Mouse (Mus musculus) frontal cortex, postnatal 14 days (tissue): Measurements from ENCODE around the gene Tmbim6.
A peak's percentile ranks its signal among the peaks of the same experiment; 100 is the strongest.
"Not testable (repeated sequence)": the region's sequence is repeated elsewhere in the genome, so short reads cannot be mapped to it uniquely, and the experiment has no call there.

Experiments
- DNase-seq, 2 experiments: peaks; one replicate each; pipeline ENCODE4 v3.0.0; 2022; ENCODE audit warnings: low spot score in 2 of 2

Gene Tmbim6

GRCm38 (mm10) chr15:99384071-99384470 lies 8.6 kb upstream of the Tmbim6 start:
- DNase-seq, result no peak

GRCm38 (mm10) chr15:99386110-99386509 lies 6.6 kb upstream of the Tmbim6 start:
- DNase-seq, result not testable (repeated sequence)

GRCm38 (mm10) chr15:99386796-99387195 lies 5.9 kb upstream of the Tmbim6 start:
- DNase-seq, result no peak

- no peak for DNase-seq
Measured at GRCm38 (mm10) chr15:99387976-99388375, 4.7 kb upstream of the Tmbim6 start.

GRCm38 (mm10) chr15:99390472-99391401 lies 1.9 kb upstream of the Tmbim6 start:
- no peak for DNase-seq

GRCm38 (mm10) chr15:99391975-99392374 lies 707 bp upstream of the Tmbim6 start:
- DNase-seq, result no peak

- no peak for DNase-seq
Measured at GRCm38 (mm10) chr15:99393386-99394252, 937 bp downstream of the Tmbim6 start.

GRCm38 (mm10) chr15:99396462-99396861 lies 3.8 kb downstream of the Tmbim6 start:
- DNase-seq, result no peak

GRCm38 (mm10) chr15:99396875-99397274 lies 4.2 kb downstream of the Tmbim6 start:
- DNase-seq, result no peak

- DNase-seq, result no peak
Measured at GRCm38 (mm10) chr15:99397622-99398021, 4.9 kb downstream of the Tmbim6 start.

GRCm38 (mm10) chr15:99399503-99400245 lies 7.0 kb downstream of the Tmbim6 start:
- DNase-seq, result no peak

GRCm38 (mm10) chr15:99400602-99401001 lies 7.9 kb downstream of the Tmbim6 start:
- DNase-seq, result no peak

GRCm38 (mm10) chr15:99403159-99403889 lies 10.6 kb downstream of the Tmbim6 start:
- no peak for DNase-seq

GRCm38 (mm10) chr15:99405150-99405549 lies 12.5 kb downstream of the Tmbim6 start:
- DNase-seq, result no peak

GRCm38 (mm10) chr15:99406986-99407570 lies 14.4 kb downstream of the Tmbim6 start:
- no peak for DNase-seq

GRCm38 (mm10) chr15:99408845-99409244 lies 16.2 kb downstream of the Tmbim6 start:
- DNase-seq, result no peak

- no peak for DNase-seq
Measured at GRCm38 (mm10) chr15:99411747-99412146, 19.1 kb downstream of the Tmbim6 start.

- peak in 1 of 2 experiments; percentile 36 for DNase-seq
Measured at GRCm38 (mm10) chr15:99415793-99416192, 23.1 kb downstream of the Tmbim6 start.

GRCm38 (mm10) chr15:99416348-99416882 lies 23.7 kb downstream of the Tmbim6 start:
- peak; percentile 41 to 65 for DNase-seq

GRCm38 (mm10) chr15:99416957-99417356 lies 24.3 kb downstream of the Tmbim6 start:
- no peak for DNase-seq
